Mouse (Mus musculus): ENCODE measurements around the gene Olfr1056.
"Not testable (repeated sequence)": the region's sequence is repeated elsewhere in the genome, so short reads cannot be mapped to it uniquely, and the experiment has no call there.

Gene Olfr1056

DNA sequence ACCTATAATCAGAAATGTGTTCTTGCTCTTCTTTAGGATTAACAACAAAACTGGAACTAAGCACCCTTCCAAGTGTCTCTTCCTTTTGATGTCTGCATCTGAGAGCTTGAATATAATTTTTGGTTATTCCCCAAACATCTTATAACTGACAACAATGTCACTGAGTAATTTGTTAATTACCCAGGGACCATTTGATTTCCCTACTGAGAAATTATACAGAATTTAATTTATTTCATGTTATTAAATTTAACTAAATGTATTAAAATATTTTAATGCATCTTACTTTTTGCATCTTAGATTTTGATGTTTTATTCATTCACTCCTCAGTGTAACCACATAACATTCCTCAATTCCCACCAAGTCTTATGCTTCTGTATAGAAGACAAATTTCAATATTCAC, at the start of gene Olfr1056:
Olfr1056 (minus strand) TSS at position 101 of the 400 bp plus-strand sequence.
- ChIA-PET POLR2A (no interaction called here), CTCF (no interaction called here)

DNA sequence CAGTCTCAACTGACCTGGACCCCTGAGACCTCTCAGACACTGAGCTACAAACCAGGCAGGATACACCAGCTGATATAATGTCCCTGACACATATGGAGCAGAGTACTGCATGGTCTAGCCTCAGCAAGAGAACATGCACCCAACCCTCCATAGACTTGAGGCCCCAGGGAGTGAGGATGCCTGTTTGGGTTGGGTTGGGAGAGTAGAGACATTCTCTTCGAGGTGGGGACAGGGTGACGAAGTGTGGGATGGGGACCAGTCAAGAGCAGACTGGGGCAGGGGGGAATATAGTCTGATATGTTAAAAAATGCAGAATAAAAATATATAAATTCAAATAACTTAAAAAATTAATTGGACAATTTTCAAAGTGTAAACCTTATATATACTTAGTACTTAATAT, 32.8 kb upstream of the Olfr1056 start:
- POLR2A ChIA-PET, result no interaction called here

DNA sequence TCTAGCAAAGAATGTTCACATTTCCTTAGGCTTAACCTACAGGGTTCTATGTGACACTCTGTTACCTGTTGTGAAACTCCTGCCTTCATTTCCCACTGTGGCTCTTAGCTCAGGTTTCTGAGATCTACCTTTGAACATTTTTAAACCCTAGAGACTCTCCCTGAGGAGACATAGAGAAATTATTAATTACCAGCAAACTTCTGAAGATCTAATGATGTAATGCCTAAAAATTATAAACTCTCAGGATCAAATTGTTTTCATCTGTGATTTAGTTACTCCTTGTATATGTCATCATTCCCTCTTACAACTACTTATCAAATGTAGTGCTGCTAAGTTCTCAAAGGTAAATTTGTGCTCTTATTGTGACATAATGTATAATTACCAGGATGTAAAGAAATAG, 26.2 kb upstream of the Olfr1056 start, which contains the start of gene Olfr1058:
Olfr1058 (minus strand) TSS at position 101 of the 400 bp plus-strand sequence.
- POLR2A ChIA-PET, CTCF ChIA-PET: not testable (repeated sequence)

More for the DNA sequence above, 32.8 kb upstream of the Olfr1056 start:
- CTCF ChIA-PET, result no interaction called here

DNA sequence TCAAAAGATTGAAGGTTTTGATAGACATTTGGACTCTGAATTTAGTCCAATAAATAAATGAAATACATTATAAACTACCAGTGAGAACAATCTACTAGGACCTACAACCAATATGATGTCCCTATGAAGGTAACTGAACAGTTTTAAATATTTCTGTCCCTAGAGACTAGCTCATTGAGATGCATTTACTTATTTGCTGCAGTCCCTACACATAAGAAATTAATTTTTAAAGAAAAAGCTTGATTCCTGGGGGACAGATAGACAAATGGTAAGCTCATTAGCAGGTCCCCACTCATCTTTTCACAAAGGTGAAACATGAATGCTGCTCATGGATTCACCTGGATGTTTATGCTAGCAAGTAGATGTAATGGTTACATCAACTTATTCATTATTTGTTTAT, 16.0 kb upstream of the Olfr1056 start, which contains the start of gene Olfr1057:
Olfr1057 (minus strand) TSS at position 101 of the 400 bp plus-strand sequence.
- ChIA-PET POLR2A (no interaction called here), CTCF (no interaction called here)

DNA sequence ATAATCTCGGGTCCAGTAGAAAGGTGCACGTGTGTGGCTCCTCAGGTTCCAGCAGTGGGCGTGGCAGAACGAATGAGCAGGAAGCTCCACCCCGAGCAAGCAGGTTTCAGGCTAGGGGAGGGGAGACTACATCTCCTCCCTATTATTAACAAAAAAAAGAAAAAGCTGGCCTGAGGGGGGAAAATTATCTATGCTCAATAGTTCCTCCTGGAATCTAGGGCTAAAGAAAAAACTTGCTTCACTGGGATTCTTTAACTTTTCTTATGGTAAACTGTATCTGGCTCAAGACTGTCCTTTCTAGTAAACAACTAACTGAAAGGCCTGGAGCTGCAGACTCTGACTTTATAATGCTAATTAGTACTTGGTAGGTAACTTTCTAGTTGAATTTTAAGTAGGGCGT, 4.1 kb upstream of the Olfr1056 start:
- CTCF ChIA-PET, POLR2A ChIA-PET: not testable (repeated sequence)

DNA sequence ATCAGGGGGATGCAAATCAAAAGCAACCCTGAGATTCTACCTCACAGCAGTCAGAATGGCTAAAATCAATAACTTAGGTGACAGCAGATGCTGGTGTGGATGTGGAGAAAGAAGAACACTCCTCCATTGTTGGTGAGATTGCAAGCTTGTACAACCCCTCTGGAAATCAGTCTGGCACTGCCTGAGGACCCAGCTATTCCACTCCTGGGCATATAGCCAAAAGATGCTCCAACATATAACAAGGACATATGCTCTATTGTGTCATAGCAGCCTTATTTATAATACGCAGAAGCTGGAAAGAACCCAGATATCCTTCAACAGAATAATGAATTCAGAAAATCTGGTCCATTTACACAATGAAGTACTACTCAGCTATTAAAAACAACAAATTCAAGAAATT, 10.5 kb downstream of the Olfr1056 start:
- CTCF ChIA-PET, POLR2A ChIA-PET: not testable (repeated sequence)

DNA sequence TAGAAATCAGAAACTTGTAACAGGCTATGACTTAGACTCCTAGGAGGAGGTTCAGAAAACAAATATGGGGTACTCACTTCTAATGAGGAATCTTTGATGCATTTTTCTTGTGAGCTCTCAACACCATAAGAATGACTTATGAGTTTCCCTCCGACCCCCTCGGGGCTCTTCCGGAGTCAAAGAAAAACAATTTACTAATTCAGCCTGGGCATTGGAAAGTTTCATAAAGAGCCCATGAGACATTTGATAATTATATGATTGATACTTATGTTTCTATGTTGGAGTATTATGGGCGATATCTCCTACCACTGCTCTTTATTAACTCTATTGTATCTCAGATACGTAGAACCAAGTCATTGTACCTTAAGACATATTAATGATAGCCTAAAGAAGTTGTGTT, 12.1 kb downstream of the Olfr1056 start, which contains the start of gene Olfr1055:
Olfr1055 (minus strand) TSS at position 101 of the 400 bp plus-strand sequence.
- CTCF ChIA-PET, result no interaction called here
- POLR2A ChIA-PET, result no interaction called here

DNA sequence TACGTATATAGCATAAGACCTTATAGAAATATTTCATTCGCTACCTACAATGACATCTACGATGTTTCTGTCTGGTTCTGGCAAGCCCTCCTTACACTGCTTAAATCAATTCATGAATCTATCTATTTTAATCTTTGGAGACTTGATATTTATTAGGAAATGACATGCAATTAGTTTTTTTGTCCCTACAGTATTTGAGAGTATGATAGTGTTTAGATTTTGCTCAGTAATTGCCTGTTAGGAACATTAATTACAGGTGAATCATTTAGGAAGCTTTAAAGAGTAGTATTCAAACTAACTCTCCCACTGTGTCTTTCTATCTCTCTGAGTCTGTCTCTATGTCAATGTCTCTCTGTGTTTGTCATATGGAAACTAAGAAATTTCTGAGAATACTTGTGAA, 26.9 kb downstream of the Olfr1056 start, which contains the start of gene Olfr1054:
Olfr1054 (minus strand) TSS at position 101 of the 400 bp plus-strand sequence.
- ChIA-PET CTCF (no interaction called here), POLR2A (no interaction called here)

DNA sequence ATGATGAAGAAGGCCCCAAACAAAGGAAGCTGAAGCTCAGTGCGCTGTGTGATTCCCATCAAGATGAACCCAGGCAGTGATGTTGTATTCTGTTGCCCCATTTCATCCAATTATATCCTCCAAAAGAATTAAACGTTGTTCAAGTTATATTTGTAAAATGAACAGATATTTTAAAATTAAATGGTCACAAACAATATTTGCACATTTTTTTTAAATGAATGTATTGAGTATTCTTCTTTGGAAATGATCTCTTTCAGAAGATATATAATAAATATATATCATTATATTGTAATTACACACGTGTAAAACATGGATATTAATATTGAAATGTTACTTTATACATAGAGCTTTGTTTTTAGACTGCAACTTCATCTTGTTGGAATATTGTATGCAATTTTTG, 47.1 kb downstream of the Olfr1056 start, which contains the start of gene Olfr1053:
Olfr1053 (minus strand) TSS at position 101 of the 400 bp plus-strand sequence.
- POLR2A ChIA-PET, result no interaction called here
- CTCF ChIA-PET, result no interaction called here
